ENCODE assay signal across 13 mouse cellular contexts in the genomic region with DNA sequence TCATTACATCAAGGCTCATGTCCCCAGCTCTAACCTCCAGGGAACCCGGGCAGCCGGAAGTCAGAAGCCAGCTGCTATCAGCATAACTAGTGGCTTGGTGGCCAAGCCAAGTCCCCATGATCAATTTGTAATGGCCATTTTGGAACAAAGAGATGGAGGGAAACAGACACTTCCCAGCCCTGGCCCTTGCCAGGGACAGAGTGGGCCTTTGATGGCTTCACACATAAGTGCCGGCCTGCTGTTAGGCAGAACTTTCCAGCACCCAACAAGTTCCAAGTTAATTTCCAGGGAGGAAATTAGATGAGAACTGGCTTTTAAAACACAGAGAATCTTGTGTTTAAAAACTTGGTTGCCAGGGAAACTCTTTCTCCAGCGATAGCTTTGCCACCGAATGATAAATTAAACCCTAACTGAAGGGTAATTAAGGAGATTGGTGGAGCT. TPM values are rescaled to one million over a fixed set of nuclear protein-coding genes. Genes with fewer than 3 reads are reported as not detected.
DNase-seq lines count a peak whose midpoint lies in the region; ATAC-seq lines count a peak whose summit lies in the region.
"Had no signal": no experiment of that assay in that cellular context is flagged by ENCODE, and none has a peak within 500 bp of the region (broad histone marks: within the 10 kb centered on the region; RNA-seq: fewer than 3 reads in every experiment).

No protein-coding gene starts in this region.

- H3K36me3 ChIP-seq in kidney, embryonic 15.5 days, result no peaks in the 10 kb centered on the region
- H3K36me3 ChIP-seq in neural tube, embryonic 14.5 days (ENCODE audit: control insufficient read depth, insufficient read depth, low read length), result no peaks in the 10 kb centered on the region
- no peaks in the 10 kb centered on the region for H3K36me3 ChIP-seq in hindbrain, embryonic 15.5 days
- H3K36me3 ChIP-seq in forebrain, embryonic 11.5 days (ENCODE audit: control insufficient read depth, insufficient read depth, low read length), result no peaks in the 10 kb centered on the region
- H3K36me3 ChIP-seq: embryonic facial prominence, embryonic 10.5 days; liver, embryonic 15.5 days had no signal

- H3K27me3 ChIP-seq in kidney, embryonic 15.5 days, result peaks cover 76% of the 10 kb centered on the region
- no peaks in the 10 kb centered on the region for H3K27me3 ChIP-seq in neural tube, embryonic 14.5 days (ENCODE audit: control insufficient read depth, insufficient read depth, low read length)
- no peaks in the 10 kb centered on the region for H3K27me3 ChIP-seq in hindbrain, embryonic 15.5 days
- no peaks in the 10 kb centered on the region; the same call in 1 of the 2 replicates for H3K27me3 ChIP-seq in forebrain, embryonic 11.5 days (ENCODE audit: control insufficient read depth, insufficient read depth, low read length)

- H3K4me3 ChIP-seq in kidney, embryonic 15.5 days (replicated peaks), result no peak overlapping the region
- no peak overlapping the region for H3K4me3 ChIP-seq in neural tube, embryonic 14.5 days (ENCODE audit: low read depth, low read length)
- H3K4me3 ChIP-seq in hindbrain, embryonic 15.5 days, result no peak overlapping the region
- no peak overlapping the region for H3K4me3 ChIP-seq in forebrain, embryonic 11.5 days (ENCODE audit: low read depth, low read length)
- H3K4me3 ChIP-seq: embryonic facial prominence, embryonic 10.5 days; liver, embryonic 15.5 days had no signal

- 40% methylated on average over 5 of the region's 5 CpGs for WGBS in kidney, embryonic 15.5 days
- WGBS in neural tube, embryonic 14.5 days, result 18% methylated on average over 5 of the region's 5 CpGs
- 34% methylated on average over 5 of the region's 5 CpGs for WGBS in hindbrain, embryonic 15.5 days
- 77% methylated on average over 5 of the region's 5 CpGs for WGBS in forebrain, embryonic 11.5 days

- H3K4me1 ChIP-seq in kidney, embryonic 15.5 days, result peaks cover 43% of the 10 kb centered on the region
- peaks cover 30% of the 10 kb centered on the region for H3K4me1 ChIP-seq in neural tube, embryonic 14.5 days (ENCODE audit: control insufficient read depth, insufficient read depth, low read length)
- peaks cover 43% of the 10 kb centered on the region for H3K4me1 ChIP-seq in hindbrain, embryonic 15.5 days (replicated peaks)
- peaks cover 8% of the 10 kb centered on the region for H3K4me1 ChIP-seq in forebrain, embryonic 11.5 days (replicated peaks; ENCODE audit: control insufficient read depth, insufficient read depth, low read length)

- no peak for ATAC-seq in kidney, embryonic 15.5 days (replicated peaks; ENCODE audit: low FRiP score)
- no peak for ATAC-seq in neural tube, embryonic 14.5 days (ENCODE audit: low read depth)
- ATAC-seq in hindbrain, embryonic 15.5 days (ENCODE audit: low FRiP score, low read depth), result no peak
- ATAC-seq in forebrain, embryonic 11.5 days (replicated peaks; ENCODE audit: low FRiP score), result no peak
- ATAC-seq: intestine, embryonic 16.5 days had no signal

- H3K4me2 ChIP-seq in kidney, embryonic 15.5 days, result no peak overlapping the region
- no peak overlapping the region for H3K4me2 ChIP-seq in neural tube, embryonic 14.5 days (ENCODE audit: low read depth, low read length)
- no peak overlapping the region for H3K4me2 ChIP-seq in hindbrain, embryonic 15.5 days
- no peak overlapping the region for H3K4me2 ChIP-seq in forebrain, embryonic 11.5 days (ENCODE audit: low read depth, low read length, severe bottlenecking)
- H3K4me2 ChIP-seq: liver, embryonic 15.5 days had no signal

- no peak overlapping the region for H3K9ac ChIP-seq in kidney, embryonic 15.5 days
- H3K9ac ChIP-seq in neural tube, embryonic 14.5 days (replicated peaks; ENCODE audit: low read depth, low read length), result no peak overlapping the region
- H3K9ac ChIP-seq in hindbrain, embryonic 15.5 days, result no peak overlapping the region
- H3K9ac ChIP-seq in forebrain, embryonic 11.5 days (ENCODE audit: low read length), result no peak overlapping the region
- H3K9ac ChIP-seq: liver, embryonic 15.5 days had no signal

- no peak overlapping the region for H3K27ac ChIP-seq in kidney, embryonic 15.5 days
- peak overlapping the region; percentile 28; the same call in 1 of the 2 replicates for H3K27ac ChIP-seq in neural tube, embryonic 14.5 days (ENCODE audit: low read depth, low read length)
- H3K27ac ChIP-seq in hindbrain, embryonic 15.5 days (replicated peaks), result peak overlapping the region; percentile 30; the same call in 1 of the 2 replicates
- H3K27ac ChIP-seq in forebrain, embryonic 11.5 days (ENCODE audit: low read depth, low read length), result no peak overlapping the region
- H3K27ac ChIP-seq: embryonic facial prominence, embryonic 10.5 days; liver, embryonic 15.5 days had no signal

- DNase-seq in kidney, adult 11 months, result peak; percentile 27
- DNase-seq in neural tube, embryonic 10.5 days (ENCODE audit: extremely low spot score, low spot score), result no peak
- DNase-seq in forebrain, embryonic 11.5 days (ENCODE audit: low spot score), result no peak
- DNase-seq in c-Kit-positive CD71-positive TER-119-positive erythroid progenitor cells, embryonic 14.5 days (ENCODE audit: low spot score), result no peak
- DNase-seq: adrenal gland, postnatal 25 days; cerebellum, adult 18-20 months; spleen, adult 18-20 months had no signal

- no peaks in the 10 kb centered on the region for H3K9me3 ChIP-seq in kidney, embryonic 15.5 days (replicated peaks)
- H3K9me3 ChIP-seq in neural tube, embryonic 14.5 days (ENCODE audit: control insufficient read depth, low read length), result no peaks in the 10 kb centered on the region
- H3K9me3 ChIP-seq in hindbrain, embryonic 15.5 days, result no peaks in the 10 kb centered on the region
- H3K9me3 ChIP-seq in forebrain, embryonic 11.5 days (ENCODE audit: control insufficient read depth, low read length), result no peaks in the 10 kb centered on the region
- H3K9me3 ChIP-seq: embryonic facial prominence, embryonic 10.5 days; liver, embryonic 15.5 days had no signal

RNA-seq across cellular contexts. Expression of a gene that starts 15.6 kb away (rescaled TPM):
- 17.9 and 18.0 TPM in 2 replicates for polyA plus RNA-seq in kidney, embryonic 15.5 days (2015; fragmentation: Nextera tagmentation; extraction: Ambion mirVana)
- 0.07 and 0.13 TPM in 2 replicates for polyA plus RNA-seq in neural tube, embryonic 14.5 days (2014; fragmentation: Nextera tagmentation; extraction: Ambion mirVana)
- not detected in 2 replicates for polyA plus RNA-seq in hindbrain, embryonic 15.5 days (2015; fragmentation: Nextera tagmentation; extraction: Ambion mirVana)
- not detected in 2 replicates for polyA plus RNA-seq in forebrain, embryonic 11.5 days (2014; fragmentation: Nextera tagmentation; extraction: Ambion mirVana)
- polyA plus RNA-seq: embryonic facial prominence, embryonic 10.5 days had no signal

RNA-seq across cellular contexts. Expression of a gene that starts 49.1 kb away (rescaled TPM):
- 0.12 and 0.21 TPM in 2 replicates for polyA plus RNA-seq in kidney, embryonic 15.5 days (2015; fragmentation: Nextera tagmentation; extraction: Ambion mirVana)
- 0.08 TPM in 1 of 2 replicates, not detected in the other for polyA plus RNA-seq in neural tube, embryonic 14.5 days (2014; fragmentation: Nextera tagmentation; extraction: Ambion mirVana)
- polyA plus RNA-seq in hindbrain, embryonic 15.5 days (2015; fragmentation: Nextera tagmentation; extraction: Ambion mirVana), result 0.04 and 0.10 TPM in 2 replicates
- 0.08 TPM in 1 of 2 replicates, not detected in the other for polyA plus RNA-seq in forebrain, embryonic 11.5 days (2014; fragmentation: Nextera tagmentation; extraction: Ambion mirVana)

RNA-seq across cellular contexts. Expression of a gene that starts 50.3 kb away (rescaled TPM):
- polyA plus RNA-seq in kidney, embryonic 15.5 days (2015; fragmentation: Nextera tagmentation; extraction: Ambion mirVana), result 0.40 and 0.64 TPM in 2 replicates
- polyA plus RNA-seq in neural tube, embryonic 14.5 days (2014; fragmentation: Nextera tagmentation; extraction: Ambion mirVana), result 0.12 TPM in 1 of 2 replicates, not detected in the other
- polyA plus RNA-seq in hindbrain, embryonic 15.5 days (2015; fragmentation: Nextera tagmentation; extraction: Ambion mirVana), result 0.25 and 1.6 TPM in 2 replicates
- polyA plus RNA-seq in forebrain, embryonic 11.5 days (2014; fragmentation: Nextera tagmentation; extraction: Ambion mirVana), result not detected in 2 replicates
- polyA plus RNA-seq: embryonic facial prominence, embryonic 10.5 days had no signal

Comparison
In these comparisons a context has a peak if more than half of its experiments do, and no peak if none do; other contexts are left out.
1. H3K27ac ChIP-seq: peak in neural tube, embryonic 14.5 days (single experiment) and hindbrain, embryonic 15.5 days (single experiment); none in kidney, embryonic 15.5 days (single experiment) and forebrain, embryonic 11.5 days (single experiment).
2. RNA of a gene that starts 15.6 kb away (polyA plus RNA-seq): 17.9 to 18.0 TPM in kidney, embryonic 15.5 days; 0.07 to 0.13 TPM in neural tube, embryonic 14.5 days, not detected in hindbrain, embryonic 15.5 days and not detected in forebrain, embryonic 11.5 days; every median in the first group is over 10 times any median in the second.